Mouse (Mus musculus): ENCODE measurements at regions not wholly inside any gene's neighbourhood (a gene's known extent, or its start where the extent isn't known, plus 50 kb on each side); places are given as distances from the start of the nearest gene placed in this dataset.

- no peak for DNase-seq (ENCODE audit: low spot score in 2 of 2)
These were observed 73.2 kb upstream of the Azi2 start for GRCm38 (mm10) chr9:117967080-117967479.

- DNase-seq (ENCODE audit: low spot score in 2 of 2): no peak
These were observed 73.8 kb upstream of the Azi2 start for GRCm38 (mm10) chr9:117966326-117966989.

DNA sequence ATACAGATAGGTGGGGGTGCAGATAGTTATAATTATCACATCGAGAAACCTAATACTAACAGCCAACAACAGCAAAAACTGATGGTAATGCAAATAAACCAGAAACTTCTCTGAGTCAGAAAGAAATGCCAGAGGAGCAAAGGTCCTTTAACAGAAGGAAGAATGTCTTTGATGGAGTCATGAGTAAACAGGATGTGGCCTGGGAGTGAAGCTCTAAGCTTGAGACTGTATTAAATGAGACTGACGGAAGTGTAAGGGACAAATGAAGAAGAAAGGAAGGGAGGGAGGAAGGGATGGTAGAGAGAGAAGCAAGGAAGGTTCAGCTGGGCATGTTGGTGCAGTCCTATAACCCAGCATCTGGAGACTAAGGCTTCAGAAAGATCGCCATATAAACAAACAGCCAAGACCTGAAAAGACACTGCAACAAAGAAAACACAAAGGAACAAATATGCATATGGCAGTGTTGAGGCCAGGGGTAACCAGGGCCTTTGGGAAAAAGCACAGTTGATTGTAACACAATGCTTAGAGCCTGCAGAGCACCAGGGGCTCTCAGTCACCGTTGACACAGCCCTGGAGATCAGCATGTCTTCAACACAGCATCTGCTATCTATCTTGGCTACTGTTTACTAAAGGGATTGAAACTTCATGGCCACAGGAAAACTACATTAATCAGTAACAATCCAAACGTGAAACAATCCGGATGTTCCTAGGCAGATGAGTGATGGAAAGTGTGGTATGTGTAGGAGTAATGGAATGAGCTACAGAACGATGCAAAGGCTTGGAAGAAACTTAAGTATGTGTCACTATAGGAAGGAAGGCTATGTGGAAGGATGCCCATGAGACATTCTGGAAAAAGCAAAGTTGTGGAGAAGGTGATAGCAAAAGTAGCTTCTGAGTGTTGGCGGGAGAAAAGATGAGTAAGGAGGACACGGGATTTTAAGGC is 77.9 kb upstream of the Azi2 start:
- no peak for DNase-seq (ENCODE audit: low spot score in 2 of 2)

GRCm38 (mm10) chr9:117959845-117960244 is 80.5 kb upstream of the Azi2 start:
- no peak for DNase-seq (ENCODE audit: low spot score in 2 of 2)

GRCm38 (mm10) chr9:117957195-117957594 is 83.1 kb upstream of the Azi2 start:
- DNase-seq (ENCODE audit: low spot score in 2 of 2): no peak

- DNase-seq (ENCODE audit: low spot score in 2 of 2): no peak
These were observed 83.6 kb upstream of the Azi2 start for GRCm38 (mm10) chr9:117956691-117957090.

DNA sequence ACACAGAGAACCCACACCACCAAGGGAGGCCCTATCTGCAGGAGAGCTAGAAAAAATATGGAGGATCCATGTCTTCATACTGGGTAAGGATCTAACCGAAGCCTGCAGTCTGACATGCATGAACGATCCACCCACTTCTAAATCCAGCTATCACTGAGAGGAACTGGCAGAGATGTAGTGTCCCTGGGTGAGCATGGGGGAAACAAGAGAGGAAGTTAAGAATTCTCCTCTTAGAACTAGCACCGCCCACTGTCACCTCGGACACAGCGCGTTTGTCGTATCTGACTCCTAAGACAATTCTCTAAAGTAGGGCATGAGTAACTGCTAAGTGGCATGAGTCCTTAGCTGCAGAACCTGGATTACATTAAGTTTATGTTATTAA is 112.8 kb upstream of the Azi2 start:
- DNase-seq (ENCODE audit: low spot score in 2 of 2): no peak

- peak in 1 of 2 experiments; percentile 20 for DNase-seq (ENCODE audit: low spot score in 2 of 2)
These were observed 113.4 kb upstream of the Azi2 start for GRCm38 (mm10) chr9:117926700-117927465.

DNA sequence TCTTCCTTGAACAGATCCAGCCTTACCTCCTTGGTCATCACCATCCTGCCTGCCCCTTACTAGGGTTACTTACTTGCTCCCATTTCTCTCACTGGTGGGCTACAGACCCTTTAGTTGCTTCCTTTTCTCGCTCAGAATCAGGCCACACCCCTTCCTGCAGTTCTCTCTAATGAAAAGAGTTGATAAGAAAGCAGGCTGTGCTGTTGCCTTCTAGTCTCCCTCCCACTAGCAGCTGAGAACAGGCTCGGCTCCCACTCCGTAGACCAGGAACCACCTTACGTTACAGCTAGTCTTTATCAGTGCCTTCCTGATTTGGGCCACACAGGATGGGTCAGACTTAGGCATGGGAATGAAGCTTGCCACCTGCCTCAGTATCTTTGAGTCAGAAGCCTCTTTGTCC is 117.3 kb upstream of the Azi2 start:
- DNase-seq (ENCODE audit: low spot score in 2 of 2): no peak

DNA sequence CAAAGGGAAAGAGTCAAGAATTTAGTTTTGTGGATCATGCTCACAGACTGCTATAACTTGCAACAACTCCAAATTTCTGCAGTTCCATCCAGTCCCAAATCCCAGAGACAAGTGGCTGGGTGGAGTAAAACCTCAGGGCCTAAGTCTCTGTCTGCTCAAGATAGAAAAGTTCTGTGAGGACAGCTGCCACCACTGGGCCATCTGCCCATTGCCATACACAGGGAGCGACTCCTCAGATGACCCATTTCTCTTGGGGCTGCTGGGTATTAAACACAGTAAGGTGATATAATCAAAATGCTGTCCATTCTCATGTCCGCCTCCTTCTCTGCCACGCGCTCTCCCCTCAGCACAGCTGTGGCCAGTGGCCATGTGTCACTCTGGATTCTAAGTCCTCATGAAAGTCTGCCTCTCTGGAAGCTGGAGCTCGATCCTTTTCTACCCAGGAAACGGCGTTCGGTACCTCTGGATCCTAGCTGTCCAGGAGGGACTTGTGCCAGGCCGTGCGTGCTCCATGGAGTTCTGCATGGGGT is 132.3 kb upstream of the Azi2 start:
- no peak for DNase-seq (ENCODE audit: low spot score in 2 of 2)

- no peak for DNase-seq (ENCODE audit: low spot score in 2 of 2)
These were observed 135.1 kb upstream of the Azi2 start for GRCm38 (mm10) chr9:117905045-117905747.

GRCm38 (mm10) chr9:117904621-117905020 is 135.7 kb upstream of the Azi2 start:
- no peak for DNase-seq (ENCODE audit: low spot score in 2 of 2)

GRCm38 (mm10) chr9:117903025-117903424 is 137.3 kb upstream of the Azi2 start:
- DNase-seq (ENCODE audit: low spot score in 2 of 2): no peak

DNA sequence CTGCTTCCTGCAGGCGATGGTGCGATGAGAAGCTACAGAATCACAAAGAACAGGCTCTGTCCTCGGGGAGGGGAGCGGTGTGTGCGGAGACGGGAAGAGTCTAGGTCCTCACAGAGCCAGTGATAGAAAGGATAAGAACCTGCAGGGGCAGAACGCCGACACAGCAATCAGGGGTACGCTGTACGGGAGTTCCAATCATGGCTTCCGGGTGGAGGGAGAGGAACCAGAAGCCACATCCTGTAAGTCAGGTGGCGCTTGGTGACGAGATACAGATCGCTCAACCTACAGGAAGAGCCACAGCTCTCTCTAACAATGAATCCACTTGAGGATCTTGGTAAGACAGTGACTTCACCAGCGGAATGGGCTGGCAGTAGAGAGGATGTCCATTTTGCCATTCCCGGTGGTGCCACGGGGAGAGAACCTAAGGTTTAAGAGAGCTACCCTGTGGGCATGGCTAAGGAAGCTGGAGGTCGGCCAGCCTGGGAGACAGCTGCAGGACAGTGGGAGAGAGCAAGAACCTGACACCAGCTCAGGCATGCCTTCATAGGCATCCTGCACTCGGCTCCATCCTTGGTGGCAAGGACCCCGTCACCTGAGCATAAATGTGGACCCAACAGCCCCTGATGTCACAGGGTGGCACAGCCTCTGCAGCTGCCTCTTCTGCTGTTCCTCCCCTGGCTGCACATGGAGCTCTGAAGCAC is 137.9 kb upstream of the Azi2 start:
- DNase-seq (ENCODE audit: low spot score in 2 of 2): peak; percentile 23 to 28

DNA sequence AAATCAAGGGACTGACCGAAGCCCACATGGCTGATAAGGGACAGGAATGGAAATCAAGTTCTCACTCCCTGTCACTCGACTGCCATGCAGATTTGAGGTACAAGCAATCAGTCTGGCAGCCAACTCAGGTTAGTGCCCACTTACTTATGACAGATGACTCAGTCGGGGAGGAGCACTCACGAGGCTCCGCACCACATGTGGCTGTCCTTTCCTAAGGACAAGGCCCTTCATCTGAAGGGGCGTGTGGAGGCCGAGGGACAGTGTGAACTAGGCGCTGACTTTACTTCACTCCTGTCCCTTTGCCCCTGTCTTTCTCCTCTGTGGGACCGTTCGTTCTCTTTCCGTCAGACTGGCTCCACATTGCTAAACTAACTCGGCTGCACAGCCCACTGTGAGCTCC is 139.7 kb upstream of the Azi2 start:
- DNase-seq (ENCODE audit: low spot score in 2 of 2): no peak

DNA sequence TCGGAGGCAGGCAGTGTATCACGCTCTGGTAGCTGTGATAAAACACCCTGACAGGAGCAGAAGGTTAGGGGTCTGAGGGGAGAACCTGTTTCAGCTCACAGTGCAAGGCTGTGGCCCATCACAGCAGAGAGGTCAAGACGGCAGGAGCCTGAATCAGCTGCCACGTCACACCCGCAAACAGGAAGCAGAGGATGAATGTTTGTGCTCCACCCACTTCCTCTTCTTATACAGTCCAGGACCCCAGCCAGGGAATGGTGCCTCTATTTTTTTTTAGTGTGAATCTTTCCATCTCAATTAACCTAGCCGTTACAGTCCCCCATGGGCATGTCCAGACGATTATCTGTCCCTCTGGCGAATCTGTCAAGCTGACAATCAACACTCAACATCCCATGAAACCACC is 143.8 kb upstream of the Azi2 start:
- no peak for DNase-seq (ENCODE audit: low spot score in 2 of 2)

- DNase-seq (ENCODE audit: low spot score in 2 of 2): no peak
These were observed 147.7 kb upstream of the Azi2 start for GRCm38 (mm10) chr9:117892601-117893000.

GRCm38 (mm10) chr9:117873172-117873571 is 167.1 kb upstream of the Azi2 start:
- no peak for DNase-seq (ENCODE audit: low spot score in 2 of 2)

GRCm38 (mm10) chr9:117872387-117873081 is 167.8 kb upstream of the Azi2 start:
- DNase-seq (ENCODE audit: low spot score in 2 of 2): no peak

- DNase-seq (ENCODE audit: low spot score in 2 of 2): no peak
These were observed 168.3 kb upstream of the Azi2 start for GRCm38 (mm10) chr9:117872021-117872386.
